Mouse (Mus musculus) embryonic facial prominence, embryonic 11.5 days (tissue): ENCODE data around the gene Cmtm8. TPM values are rescaled to one million over a fixed set of nuclear protein-coding genes. Genes with fewer than 3 reads are reported as not detected.

Experiments
- ATAC-seq: fragments of 200-750 bp; cut with Nextera tagmentation; replicated peaks from 2 replicates; pipeline ENCODE4 v1.8.0; 2017; ENCODE audit warnings: low read depth; ENCODE audit not compliant: insufficient number of reproducible peaks, low FRiP score, low TSS enrichment
- DNase-seq: peaks from one replicate; pipeline ENCODE4 v3.0.0-alpha.2; 2015; ENCODE audit warnings: low spot score
- H3K27ac ChIP-seq: fragments of 300-500 bp; sonication (generic); replicated peaks from 2 replicates; pipeline ENCODE4 v1.5.1; 2014; ENCODE audit warnings: mild to moderate bottlenecking, low read depth, low read length, control low read depth
- H3K27me3 ChIP-seq: fragments of 300-500 bp; sonication (generic); 2 replicates; pipeline ENCODE4 v1.6.1; 2014; ENCODE audit warnings: mild to moderate bottlenecking, low read length, moderate library complexity, mixed read lengths; ENCODE audit not compliant: control insufficient read depth, insufficient read depth
- H3K36me3 ChIP-seq: fragments of 300-500 bp; sonication (generic); replicated peaks from 2 replicates; pipeline ENCODE4 v1.6.1; 2014; ENCODE audit warnings: low read depth, mild to moderate bottlenecking, low read length, moderate library complexity, mixed read lengths; ENCODE audit not compliant: control insufficient read depth, insufficient read depth
- H3K4me1 ChIP-seq: fragments of 300-500 bp; sonication (generic); 2 replicates; pipeline ENCODE4 v1.6.1; 2014; ENCODE audit warnings: low read length, mixed read lengths; ENCODE audit not compliant: control insufficient read depth, insufficient read depth
- H3K4me2 ChIP-seq: fragments of 300-500 bp; sonication (generic); 2 replicates; pipeline ENCODE4 v1.6.1; 2014; ENCODE audit warnings: low read depth, mild to moderate bottlenecking, control low read depth, low read length, moderate library complexity
- H3K4me3 ChIP-seq: fragments of 300-500 bp; sonication (generic); 2 replicates; pipeline ENCODE4 v1.5.1; 2014; ENCODE audit warnings: low read depth, low read length, control low read depth
- H3K9ac ChIP-seq: fragments of 300-500 bp; sonication (generic); replicated peaks from 2 replicates; pipeline ENCODE4 v1.6.1; 2014; ENCODE audit warnings: mild to moderate bottlenecking, control low read depth, low read length
- H3K9me3 ChIP-seq: fragments of 300-500 bp; sonication (generic); replicated peaks from 2 replicates; pipeline ENCODE4 v1.6.1; 2016; ENCODE audit warnings: mild to moderate bottlenecking, low read length, inconsistent platforms, mixed read lengths; ENCODE audit not compliant: control insufficient read depth
- WGBS: fragments of 180-500 bp; shearing (Covaris S2); extraction: QIAGEN DNeasy Blood & Tissue Kit; methylation state at CpG from one replicate; pipeline ENCODE4 v1.1.7; 2014; 5-methylcytosine and 5-hydroxymethylcytosine counted together
- polyA plus RNA-seq: library from polyadenylated mRNA; unstranded; fragments of >200 nt; fragmentation: Nextera tagmentation; extraction: Ambion mirVana; gene quantifications from 2 replicates; pipeline ENCODE4 v1.2.1, GENCODE M21; 2014

Gene Cmtm8
- polyA plus RNA-seq, 1 experiment from 2014 or later, result 17.3 TPM

- no peaks in the 10 kb centered on the region for H3K36me3 ChIP-seq
- H3K4me2 ChIP-seq, result no peak overlapping the region
- WGBS, result 83% methylated on average over 1 of the region's 1 CpGs
- no peaks in the 10 kb centered on the region for H3K4me1 ChIP-seq
- ATAC-seq (no peak), DNase-seq (no peak)
- H3K27ac ChIP-seq, result no peak overlapping the region
- no peak overlapping the region for H3K4me3 ChIP-seq
- H3K27me3 ChIP-seq, result no peaks in the 10 kb centered on the region
- no peak overlapping the region for H3K9ac ChIP-seq
- H3K9me3 ChIP-seq, result no peaks in the 10 kb centered on the region
Measured at GRCm38 (mm10) chr9:114802191-114802590, 41.8 kb downstream of the Cmtm8 start.

- no peak for DNase-seq
- H3K9me3 ChIP-seq, result no peaks in the 10 kb centered on the region
- H3K4me3 ChIP-seq, result no peak overlapping the region
- no peaks in the 10 kb centered on the region for H3K4me1 ChIP-seq
- H3K36me3 ChIP-seq, result no peaks in the 10 kb centered on the region
- ATAC-seq, result no peak
- H3K4me2 ChIP-seq, result no peak overlapping the region
- WGBS, result 25% methylated on average over 15 of the region's 15 CpGs
- no peak overlapping the region for H3K27ac ChIP-seq
- no peaks in the 10 kb centered on the region for H3K27me3 ChIP-seq
- no peak overlapping the region for H3K9ac ChIP-seq
Measured at GRCm38 (mm10) chr9:114801301-114801700, 42.7 kb downstream of the Cmtm8 start.

- Histone ChIP-seq H3K27ac (no peak overlapping the region), H3K4me1 (no peaks in the 10 kb centered on the region), H3K36me3 (no peaks in the 10 kb centered on the region), H3K9ac (no peak overlapping the region), H3K4me2 (no peak overlapping the region), H3K9me3 (no peaks in the 10 kb centered on the region), H3K27me3 (no peaks in the 10 kb centered on the region), H3K4me3 (no peak overlapping the region)
- ATAC-seq (no peak), DNase-seq (no peak)
- WGBS, result 30% methylated on average over 10 of the region's 10 CpGs
Measured at GRCm38 (mm10) chr9:114799498-114800107, 44.4 kb downstream of the Cmtm8 start.

GRCm38 (mm10) chr9:114798845-114799244, 45.1 kb downstream of the Cmtm8 start:
- H3K27me3 ChIP-seq, result no peaks in the 10 kb centered on the region
- no peak overlapping the region for H3K4me2 ChIP-seq
- H3K36me3 ChIP-seq, result no peaks in the 10 kb centered on the region
- DNase-seq (peak; percentile 49), ATAC-seq (no peak)
- H3K4me3 ChIP-seq, result no peak overlapping the region
- no peaks in the 10 kb centered on the region for H3K4me1 ChIP-seq
- H3K9me3 ChIP-seq, result no peaks in the 10 kb centered on the region
- no peak overlapping the region for H3K27ac ChIP-seq
- WGBS, result 23% methylated on average over 6 of the region's 6 CpGs
- H3K9ac ChIP-seq, result no peak overlapping the region

GRCm38 (mm10) chr9:114797329-114798004, 46.5 kb downstream of the Cmtm8 start:
- no peak overlapping the region for H3K27ac ChIP-seq
- WGBS, result 54% methylated on average over 11 of the region's 11 CpGs

GRCm38 (mm10) chr9:114796473-114797050, 47.4 kb downstream of the Cmtm8 start:
- H3K27ac ChIP-seq, result no peak overlapping the region
- no peaks in the 10 kb centered on the region for H3K27me3 ChIP-seq
- H3K36me3 ChIP-seq, result no peaks in the 10 kb centered on the region
- ATAC-seq, result no peak
- 32% methylated on average over 9 of the region's 11 CpGs for WGBS
- DNase-seq, result peak; percentile 25
- no peak overlapping the region for H3K4me3 ChIP-seq
- H3K4me2 ChIP-seq, result no peak overlapping the region
- H3K4me1 ChIP-seq, result no peaks in the 10 kb centered on the region
- no peak overlapping the region for H3K9ac ChIP-seq
- no peaks in the 10 kb centered on the region for H3K9me3 ChIP-seq

More at GRCm38 (mm10) chr9:114797329-114798004, 46.5 kb downstream of the Cmtm8 start:
- DNase-seq, result peak; percentile 91
- Histone ChIP-seq H3K9ac (no peak overlapping the region), H3K4me3 (no peak overlapping the region), H3K36me3 (no peaks in the 10 kb centered on the region), H3K4me1 (no peaks in the 10 kb centered on the region), H3K27me3 (no peaks in the 10 kb centered on the region), H3K4me2 (no peak overlapping the region), H3K9me3 (no peaks in the 10 kb centered on the region)
- peak; percentile 53 for ATAC-seq

GRCm38 (mm10) chr9:114794491-114794890, 49.5 kb downstream of the Cmtm8 start:
- no peak overlapping the region for H3K9ac ChIP-seq
- no peaks in the 10 kb centered on the region for H3K27me3 ChIP-seq
- H3K4me2 ChIP-seq, result no peak overlapping the region
- no peaks in the 10 kb centered on the region for H3K4me1 ChIP-seq
- H3K36me3 ChIP-seq, result no peaks in the 10 kb centered on the region
- no peak overlapping the region for H3K27ac ChIP-seq
- no peak overlapping the region for H3K4me3 ChIP-seq
- no peak for ATAC-seq
- DNase-seq, result no peak
- WGBS, result 40% methylated on average over 4 of the region's 4 CpGs
- no peaks in the 10 kb centered on the region for H3K9me3 ChIP-seq

- Histone ChIP-seq H3K36me3 (no peaks in the 10 kb centered on the region), H3K4me3 (no peak overlapping the region), H3K27ac (no peak overlapping the region), H3K9ac (no peak overlapping the region), H3K9me3 (no peaks in the 10 kb centered on the region), H3K4me2 (no peak overlapping the region), H3K4me1 (no peaks in the 10 kb centered on the region), H3K27me3 (no peaks in the 10 kb centered on the region)
- 84% methylated on average over 9 of the region's 9 CpGs for WGBS
- DNase-seq, result no peak
- ATAC-seq, result no peak
Measured at GRCm38 (mm10) chr9:114793764-114794295, 50.1 kb downstream of the Cmtm8 start.
